Mouse (Mus musculus) MEL-GATA-1-ER (cell line): ENCODE data around the gene Slc37a3.
A peak's percentile ranks its signal among the peaks of the same experiment; 100 is the strongest.

Experiments
- DNase-seq: peaks from one replicate; pipeline ENCODE4 v3.0.0-alpha.2; 2012; ENCODE audit warnings: low read depth; ENCODE audit errors: extremely low read depth

The Slc37a3 gene

GRCm38 (mm10) chr6:39319061-39319761, 58.3 kb downstream of the Slc37a3 start:
- no peak for DNase-seq

- no peak for DNase-seq
These were observed 58.9 kb downstream of the Slc37a3 start for GRCm38 (mm10) chr6:39318631-39319010.

GRCm38 (mm10) chr6:39317854-39318630, 59.4 kb downstream of the Slc37a3 start:
- DNase-seq = peak; percentile 4

- peak; percentile 23 for DNase-seq
These were observed 61.4 kb downstream of the Slc37a3 start for GRCm38 (mm10) chr6:39316089-39316488.

- DNase-seq = no peak
These were observed 63.0 kb downstream of the Slc37a3 start for GRCm38 (mm10) chr6:39314461-39314860.

GRCm38 (mm10) chr6:39311786-39312185, 65.7 kb downstream of the Slc37a3 start:
- DNase-seq = no peak

- DNase-seq = no peak
These were observed 73.1 kb downstream of the Slc37a3 start for GRCm38 (mm10) chr6:39304371-39304874.

- DNase-seq = peak; percentile 41
These were observed 76.0 kb downstream of the Slc37a3 start for GRCm38 (mm10) chr6:39301484-39301883.

GRCm38 (mm10) chr6:39297079-39297478, 80.4 kb downstream of the Slc37a3 start:
- DNase-seq = no peak

GRCm38 (mm10) chr6:39296474-39296873, 81.0 kb downstream of the Slc37a3 start:
- DNase-seq = no peak

GRCm38 (mm10) chr6:39295727-39296411, 81.6 kb downstream of the Slc37a3 start:
- no peak for DNase-seq

- DNase-seq = no peak
These were observed 87.8 kb downstream of the Slc37a3 start for GRCm38 (mm10) chr6:39289721-39290120.

- DNase-seq = no peak
These were observed 89.7 kb downstream of the Slc37a3 start for GRCm38 (mm10) chr6:39287782-39288181.

- DNase-seq = no peak
These were observed 90.8 kb downstream of the Slc37a3 start for GRCm38 (mm10) chr6:39286732-39287083.

GRCm38 (mm10) chr6:39286053-39286731, 91.3 kb downstream of the Slc37a3 start:
- no peak for DNase-seq

GRCm38 (mm10) chr6:39284836-39285235, 92.6 kb downstream of the Slc37a3 start:
- no peak for DNase-seq
